Mouse (Mus musculus): ENCODE measurements around the gene Prkca.
A peak's percentile ranks its signal among the peaks of the same experiment; 100 is the strongest.

Gene Prkca

DNA sequence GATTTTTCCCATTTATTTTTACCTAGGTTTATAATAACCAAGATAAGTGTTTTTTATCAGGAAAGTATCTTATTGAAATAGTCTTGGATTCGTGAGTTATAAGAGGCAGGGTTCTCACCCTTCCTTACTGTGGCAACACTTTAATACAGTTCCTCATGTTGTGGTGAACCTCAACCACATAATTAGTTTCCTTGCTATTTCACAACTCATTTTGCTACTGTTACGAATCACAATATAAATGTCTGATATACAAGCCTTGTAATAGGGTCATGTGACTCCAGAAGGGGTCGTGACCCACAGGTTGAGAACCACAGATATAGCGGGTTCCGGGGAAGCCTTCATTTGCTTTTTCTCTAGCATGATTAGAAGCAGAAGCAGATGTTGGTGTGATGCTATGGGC is 275.3 kb downstream of the Prkca start:
- no peak for DNase-seq (ENCODE audit: low spot score in 2 of 2)

DNA sequence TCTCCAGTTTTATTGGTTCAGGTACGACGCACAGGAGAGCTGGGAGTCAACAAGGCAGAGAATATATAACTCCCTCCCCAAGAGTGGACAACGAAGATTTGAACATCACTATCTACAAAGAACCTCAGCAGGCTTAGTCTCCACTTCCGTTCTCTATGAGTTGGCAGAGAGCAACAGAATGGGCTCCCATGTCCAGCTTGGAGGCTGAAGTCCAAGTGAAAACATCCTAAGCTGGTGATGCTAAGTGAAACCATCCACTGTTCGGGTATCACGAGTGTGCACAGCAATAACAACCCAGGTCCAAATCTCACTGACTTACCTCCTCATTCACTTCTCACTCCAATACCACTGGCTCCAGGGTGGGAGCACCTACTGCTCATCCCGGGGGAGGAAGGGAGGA is 276.6 kb downstream of the Prkca start:
- DNase-seq (ENCODE audit: low spot score in 2 of 2), result no peak

DNA sequence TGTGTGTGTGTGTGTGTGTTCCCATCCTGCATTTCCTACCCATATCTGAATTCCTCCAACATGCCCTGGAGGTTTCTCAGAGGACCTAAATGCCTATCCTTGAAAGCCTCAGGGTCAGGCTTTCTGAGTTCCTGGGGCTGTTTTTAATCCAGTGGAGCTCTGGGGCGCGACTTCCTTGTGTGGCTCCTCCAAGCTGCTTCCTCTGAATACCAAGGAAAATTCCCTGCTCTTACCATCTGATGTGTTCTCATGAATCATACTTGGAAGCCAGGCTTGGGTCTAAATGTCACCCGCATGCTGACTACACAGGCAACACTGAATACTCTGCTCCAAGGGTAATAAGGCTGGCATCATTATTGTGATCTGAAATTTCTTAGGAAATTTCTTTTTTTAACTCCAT is 279.3 kb downstream of the Prkca start:
- DNase-seq (ENCODE audit: low spot score in 2 of 2), result no peak

DNA sequence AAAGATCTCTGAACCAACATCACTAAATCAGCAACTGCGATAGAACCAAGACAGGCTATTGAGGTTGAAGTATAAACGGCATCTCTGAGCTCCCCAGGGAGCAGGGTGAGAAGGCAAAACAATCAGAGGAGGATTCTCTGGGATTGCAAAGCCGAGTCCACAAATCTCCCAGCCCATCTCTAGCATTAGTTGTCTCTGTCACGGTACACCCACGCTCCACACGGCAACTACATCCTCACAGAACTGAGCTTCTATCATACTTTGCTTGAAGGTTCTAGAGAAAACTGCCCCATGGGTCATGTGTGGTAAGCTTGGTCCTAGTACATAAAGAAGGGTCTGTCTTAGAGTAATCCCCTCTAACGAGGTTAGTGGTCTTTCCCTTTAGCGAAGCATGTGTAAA is 280.6 kb downstream of the Prkca start:
- no peak for DNase-seq (ENCODE audit: low spot score in 2 of 2)

DNA sequence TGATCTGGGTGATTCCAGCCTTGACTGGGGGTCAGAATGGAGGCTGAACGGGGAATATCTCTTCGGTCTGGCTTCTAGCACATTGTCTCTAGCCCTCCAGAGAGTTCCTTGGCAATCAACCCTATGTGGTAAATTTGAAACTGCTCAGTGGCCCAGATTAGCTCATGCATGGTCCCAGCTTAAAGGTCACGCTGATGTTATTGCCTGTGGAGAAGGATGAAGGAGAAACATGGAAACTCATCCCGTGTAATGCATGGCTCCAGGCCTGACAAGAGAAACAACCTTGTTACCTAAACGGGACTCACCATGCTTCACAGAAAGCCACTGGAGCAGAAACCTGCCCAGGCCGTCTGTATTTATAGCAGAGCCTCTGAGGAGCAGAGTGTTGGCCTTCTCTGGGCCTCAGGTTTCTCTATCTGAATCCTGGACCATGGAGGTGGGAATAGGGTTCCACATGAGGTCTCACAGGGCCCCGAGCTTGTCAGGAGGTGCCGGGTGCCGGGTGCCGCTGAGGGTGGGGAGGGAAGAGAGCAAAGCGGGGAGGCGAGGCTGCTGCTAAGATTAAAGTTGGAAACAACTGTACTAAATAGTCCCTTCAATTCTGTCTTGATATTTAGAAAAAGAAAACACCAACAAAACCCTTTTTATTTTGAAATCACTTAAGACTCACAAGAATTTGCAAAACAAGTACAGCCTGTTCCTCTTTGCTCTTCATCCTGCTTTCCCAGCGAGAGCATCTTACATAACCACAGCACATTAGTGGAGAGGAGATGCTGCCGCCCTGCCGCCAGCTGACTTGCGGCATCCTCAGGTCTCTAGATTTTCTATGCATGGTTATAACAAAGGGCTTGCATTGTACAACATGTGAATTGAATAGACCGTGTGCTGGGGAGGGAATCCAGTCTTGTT is 281.9 kb downstream of the Prkca start:
- no peak for DNase-seq (ENCODE audit: low spot score in 2 of 2)

DNA sequence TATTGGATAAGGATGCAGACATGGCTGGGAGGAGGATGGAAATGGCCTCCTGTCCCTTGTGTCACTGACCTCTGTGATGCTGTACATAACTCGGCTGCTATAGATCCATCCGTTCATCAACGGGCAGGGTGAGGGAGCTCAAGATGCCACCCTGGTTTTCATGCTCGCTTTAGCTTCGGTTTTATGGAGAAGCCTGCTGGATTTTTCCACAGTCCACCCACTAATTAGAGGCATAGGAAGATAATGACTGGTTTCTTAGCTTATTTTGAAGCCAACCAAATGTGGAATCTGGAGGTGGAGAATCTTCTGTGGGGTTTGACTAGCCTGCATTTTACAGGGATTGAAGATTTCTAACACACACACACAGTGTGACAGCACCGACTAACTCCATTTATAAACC is 286.6 kb downstream of the Prkca start:
- no peak for DNase-seq (ENCODE audit: low spot score in 2 of 2)

DNA sequence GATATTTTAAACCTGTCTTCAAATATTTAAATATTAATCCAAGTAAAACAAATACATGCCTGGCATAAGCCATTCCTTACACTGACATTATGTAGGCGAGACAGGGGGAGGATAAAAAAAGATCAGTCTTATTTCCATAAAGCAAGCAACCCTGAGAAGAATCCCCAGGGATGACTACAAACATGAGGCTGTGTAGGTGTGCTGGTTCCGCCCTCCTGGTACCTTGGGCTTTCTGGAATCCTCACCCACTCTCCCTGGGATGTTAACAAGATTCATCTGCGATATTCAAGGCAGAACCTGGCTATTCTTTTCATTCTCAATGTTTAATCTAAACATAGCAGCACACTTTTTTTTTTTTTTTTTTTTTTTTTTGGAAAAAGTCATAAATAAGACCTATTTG is 289.1 kb downstream of the Prkca start:
- no peak for DNase-seq (ENCODE audit: low spot score in 2 of 2)

DNA sequence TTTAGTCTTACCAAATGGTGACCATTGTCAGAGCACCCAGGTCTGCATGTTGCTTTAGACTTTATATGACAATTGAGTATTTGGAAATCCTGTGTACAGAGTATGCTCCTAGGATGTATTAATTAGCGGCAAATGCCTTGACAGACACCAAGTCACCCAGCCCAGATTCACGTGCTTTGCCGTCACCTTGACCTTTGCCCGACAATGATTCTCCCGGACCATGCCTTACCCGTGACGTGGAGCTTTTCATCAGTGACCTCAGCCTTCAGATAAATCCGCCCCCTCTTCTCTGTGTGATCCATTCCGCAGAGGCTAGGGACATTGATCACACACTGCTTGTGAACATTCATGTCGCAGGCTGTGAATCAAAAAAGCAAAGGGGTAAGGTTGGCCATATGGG is 290.0 kb downstream of the Prkca start:
- no peak for DNase-seq (ENCODE audit: low spot score in 2 of 2)

DNA sequence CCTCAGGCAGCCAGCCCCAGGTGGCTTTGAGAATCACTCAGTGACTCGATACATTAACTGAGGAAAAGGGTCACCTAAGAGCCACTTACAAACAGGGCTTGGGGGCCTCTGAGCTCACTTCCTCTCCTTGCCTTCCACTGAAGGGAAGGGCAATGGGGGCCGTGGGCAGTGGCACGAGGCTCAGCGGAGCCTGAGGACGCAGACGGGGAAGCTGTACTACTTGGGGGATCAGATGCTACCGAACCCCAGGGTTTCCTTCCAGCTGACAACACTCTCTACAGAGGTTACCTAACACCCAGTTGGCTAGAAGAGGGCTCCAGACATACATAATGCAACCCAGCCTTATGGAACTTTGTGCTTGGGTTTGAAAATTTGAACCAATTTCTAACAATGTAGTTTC is 302.1 kb downstream of the Prkca start:
- no peak for DNase-seq (ENCODE audit: low spot score in 2 of 2)

DNA sequence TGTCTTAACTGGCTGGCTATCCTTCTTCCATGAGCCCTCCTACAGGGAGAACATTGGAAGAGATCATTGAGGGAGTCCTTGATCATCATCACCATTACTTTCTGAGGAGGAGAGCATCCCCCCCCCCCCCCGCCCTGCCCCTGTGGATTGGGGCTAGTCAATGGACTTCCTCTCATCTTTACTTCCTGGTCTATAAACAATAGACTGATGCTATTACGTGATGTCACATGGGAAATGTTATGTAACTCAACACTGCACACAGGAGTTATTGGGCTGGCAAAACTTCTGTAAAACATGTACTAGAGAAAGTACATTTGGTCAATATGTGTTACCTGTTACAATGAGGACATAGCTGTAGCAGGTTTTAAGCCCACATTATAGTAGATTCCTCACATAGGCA is 302.9 kb downstream of the Prkca start:
- no peak for DNase-seq (ENCODE audit: low spot score in 2 of 2)

DNA sequence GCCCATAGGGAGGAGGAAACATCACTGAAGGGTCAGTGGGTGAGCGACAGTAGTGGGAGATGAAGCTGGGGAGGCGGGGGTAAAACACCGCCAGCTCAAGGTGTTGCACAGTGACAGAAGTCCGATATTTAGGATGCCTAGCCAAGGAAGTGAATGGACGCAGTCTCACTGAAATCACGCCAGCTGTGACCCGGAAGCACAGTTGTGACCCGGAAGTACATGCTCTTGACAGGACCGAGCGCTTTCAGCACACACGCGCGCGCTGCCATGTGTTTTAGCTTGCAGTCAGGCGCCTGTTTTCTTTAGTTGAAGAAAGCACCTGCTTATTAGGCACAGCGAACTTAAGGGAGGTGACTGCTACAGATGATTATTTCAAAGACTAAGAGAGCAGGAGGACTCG is 304.0 kb downstream of the Prkca start:
- DNase-seq (ENCODE audit: low spot score in 2 of 2), result no peak

DNA sequence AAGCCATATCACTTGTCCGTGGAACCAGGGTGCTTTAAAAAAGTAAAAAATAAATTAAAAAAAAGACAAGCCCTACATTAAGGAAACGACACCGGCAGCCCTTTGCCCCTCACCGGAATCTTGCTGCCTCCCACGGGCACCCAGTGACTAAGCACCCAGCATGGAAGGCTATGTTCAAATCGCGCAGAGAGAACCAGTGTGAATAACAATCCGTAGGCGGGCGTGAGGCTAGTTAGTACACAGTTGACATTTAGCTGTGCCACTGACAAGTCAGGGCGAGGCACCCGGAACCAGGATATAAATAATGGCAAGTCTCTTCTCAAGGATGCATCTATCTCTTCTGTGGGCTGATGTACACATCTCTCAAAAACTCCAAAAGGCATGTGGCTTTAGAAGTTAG is 304.7 kb downstream of the Prkca start:
- no peak for DNase-seq (ENCODE audit: low spot score in 2 of 2)

DNA sequence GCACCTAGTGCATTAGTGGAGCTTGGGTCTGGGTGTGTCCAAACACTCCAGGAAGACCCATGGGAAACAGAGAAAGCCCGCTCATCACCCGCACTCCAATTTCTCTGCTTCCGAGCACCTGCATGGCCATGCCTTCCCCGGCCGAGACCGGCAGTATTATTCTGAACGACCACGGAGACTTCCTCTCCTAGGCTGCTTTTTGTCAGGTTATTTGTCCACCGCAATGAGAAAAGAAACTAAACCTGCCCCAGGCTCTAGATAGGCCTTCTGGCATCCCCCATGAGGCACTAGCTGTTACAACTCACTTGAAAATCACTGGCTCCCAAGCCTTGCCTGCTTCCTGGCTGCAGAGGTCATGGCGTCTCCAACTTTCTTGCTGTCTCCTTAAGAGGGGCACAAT is 307.4 kb downstream of the Prkca start:
- DNase-seq (ENCODE audit: low spot score in 2 of 2), result no peak

DNA sequence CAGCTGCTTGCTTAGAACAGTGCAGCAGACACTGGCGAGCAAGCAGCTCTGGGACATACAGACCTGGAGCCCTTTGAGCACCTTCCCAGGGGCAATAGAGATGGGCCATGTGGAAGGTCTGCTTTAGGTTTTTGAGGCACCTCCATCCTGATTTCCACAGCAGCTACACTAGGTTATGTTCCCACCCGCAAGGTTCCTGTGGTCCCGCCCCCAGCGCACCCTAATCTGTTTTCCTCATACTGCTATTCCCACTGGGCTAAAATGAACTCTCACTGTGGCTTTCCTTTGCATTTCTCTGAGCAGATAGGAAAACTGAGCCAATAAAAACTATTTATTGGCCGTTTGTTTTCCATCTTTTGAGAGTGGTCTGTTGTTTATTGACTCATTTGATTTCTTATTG is 308.0 kb downstream of the Prkca start:
- DNase-seq (ENCODE audit: low spot score in 2 of 2), result no peak

DNA sequence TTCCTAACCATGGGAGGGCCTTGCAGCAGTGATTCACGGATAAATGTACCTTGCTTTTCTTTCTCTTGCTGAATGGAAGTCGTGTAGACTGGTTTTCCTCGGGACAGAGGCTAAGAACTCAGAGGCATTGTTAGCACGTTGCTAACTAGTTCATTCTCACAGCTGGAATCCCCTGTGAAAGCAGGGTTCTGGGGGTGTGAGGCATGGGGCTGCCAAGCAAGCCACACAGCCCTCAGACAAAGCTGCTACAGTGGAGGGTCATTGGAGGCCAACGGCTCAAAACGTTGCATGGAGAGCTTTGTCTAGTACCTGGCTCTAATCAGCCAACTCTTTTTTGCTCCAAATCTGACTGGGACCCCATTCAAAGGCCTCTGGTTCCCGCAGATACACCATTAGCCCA is 309.4 kb downstream of the Prkca start:
- no peak for DNase-seq (ENCODE audit: low spot score in 2 of 2)

DNA sequence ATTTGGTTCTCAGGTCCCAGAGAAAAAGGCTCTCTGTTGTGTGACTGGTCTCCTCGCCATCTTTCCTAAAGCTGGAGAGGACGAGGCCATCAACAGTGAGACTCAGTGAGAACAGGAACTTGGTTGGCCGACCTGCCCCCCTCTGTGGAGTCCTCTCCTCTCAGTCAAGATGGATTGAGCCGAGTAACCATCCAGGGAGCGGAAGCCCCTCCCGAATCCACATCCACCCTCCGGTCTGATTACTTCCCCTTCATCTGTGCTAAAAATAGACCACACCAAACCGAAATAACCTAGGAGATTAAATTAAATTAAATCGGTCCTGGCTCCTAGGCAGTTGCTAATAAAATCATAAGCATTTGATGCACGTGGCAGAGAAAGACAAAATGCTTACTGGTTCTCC is 311.2 kb downstream of the Prkca start:
- DNase-seq (ENCODE audit: low spot score in 2 of 2), result no peak

DNA sequence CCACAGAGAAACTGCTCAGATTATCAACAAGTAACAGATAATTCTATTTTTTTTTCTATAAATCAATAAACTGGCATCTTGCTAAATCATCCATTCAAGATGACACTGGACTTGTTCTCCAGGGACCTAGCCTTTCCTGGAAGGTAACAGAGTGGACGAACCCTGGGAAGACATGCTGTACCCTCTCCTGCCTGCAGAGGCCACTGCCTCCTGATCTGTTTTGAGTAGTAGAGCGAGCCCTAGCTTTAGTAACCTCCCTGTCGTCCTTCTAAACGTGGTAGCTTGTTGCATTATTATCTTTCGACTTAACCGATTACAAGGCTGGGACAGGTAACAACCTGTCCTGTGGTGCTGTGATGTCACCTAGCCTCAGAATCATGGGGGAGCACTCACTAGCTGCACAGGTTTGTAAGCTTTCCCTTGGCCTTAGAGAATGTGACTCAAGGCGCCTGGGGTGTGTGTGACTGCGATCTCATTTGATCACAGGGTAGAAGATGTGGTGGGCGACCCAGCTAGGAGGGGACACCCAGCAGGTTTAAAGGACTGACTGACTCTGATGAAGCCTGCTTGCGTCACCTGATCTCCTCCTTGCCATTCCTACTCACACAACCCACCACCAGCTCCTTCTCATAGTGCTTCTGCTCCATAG is 312.6 kb downstream of the Prkca start:
- peak; percentile 57 to 72 for DNase-seq (ENCODE audit: low spot score in 2 of 2)

DNA sequence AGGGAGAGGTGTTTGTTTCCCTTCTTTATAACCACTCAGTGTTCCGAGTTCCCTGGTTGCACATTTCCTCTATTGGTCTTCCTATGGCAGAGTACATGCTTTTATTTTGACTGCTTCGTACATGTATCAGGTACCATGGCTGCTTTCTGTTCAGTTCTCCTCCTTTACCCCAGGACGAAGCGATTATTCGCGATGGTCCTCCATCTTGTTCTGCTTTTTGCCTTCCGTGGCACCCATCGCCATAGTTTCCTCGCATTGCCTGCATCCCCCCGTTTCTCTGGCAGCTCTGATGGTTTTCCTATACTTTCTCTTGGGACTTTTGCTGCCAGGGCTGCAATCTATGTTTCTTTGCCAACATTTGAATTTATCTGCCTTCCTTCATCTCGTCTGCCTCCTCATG is 314.4 kb downstream of the Prkca start:
- no peak for DNase-seq (ENCODE audit: low spot score in 2 of 2)

DNA sequence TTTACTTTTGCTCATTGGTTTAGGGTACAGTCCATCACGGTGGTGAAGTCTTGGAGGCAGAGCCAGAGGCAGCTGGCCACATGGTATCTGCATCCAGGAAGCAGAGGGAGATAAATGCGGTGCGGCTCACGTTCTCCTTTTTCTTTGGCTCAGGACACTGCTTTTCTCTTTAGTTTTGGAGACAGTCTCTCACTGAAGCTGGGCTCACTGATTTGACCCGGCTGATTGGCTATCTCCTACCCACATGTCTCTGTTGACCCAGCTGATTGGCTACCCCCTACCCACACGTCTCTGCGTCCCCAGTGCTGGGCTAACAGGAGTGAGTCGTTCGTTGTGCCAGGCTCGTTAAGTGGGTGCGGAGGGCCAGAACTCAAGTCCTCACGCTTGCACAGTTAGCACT is 315.3 kb downstream of the Prkca start:
- peak in 1 of 2 experiments; percentile 50 for DNase-seq (ENCODE audit: low spot score in 2 of 2)

DNA sequence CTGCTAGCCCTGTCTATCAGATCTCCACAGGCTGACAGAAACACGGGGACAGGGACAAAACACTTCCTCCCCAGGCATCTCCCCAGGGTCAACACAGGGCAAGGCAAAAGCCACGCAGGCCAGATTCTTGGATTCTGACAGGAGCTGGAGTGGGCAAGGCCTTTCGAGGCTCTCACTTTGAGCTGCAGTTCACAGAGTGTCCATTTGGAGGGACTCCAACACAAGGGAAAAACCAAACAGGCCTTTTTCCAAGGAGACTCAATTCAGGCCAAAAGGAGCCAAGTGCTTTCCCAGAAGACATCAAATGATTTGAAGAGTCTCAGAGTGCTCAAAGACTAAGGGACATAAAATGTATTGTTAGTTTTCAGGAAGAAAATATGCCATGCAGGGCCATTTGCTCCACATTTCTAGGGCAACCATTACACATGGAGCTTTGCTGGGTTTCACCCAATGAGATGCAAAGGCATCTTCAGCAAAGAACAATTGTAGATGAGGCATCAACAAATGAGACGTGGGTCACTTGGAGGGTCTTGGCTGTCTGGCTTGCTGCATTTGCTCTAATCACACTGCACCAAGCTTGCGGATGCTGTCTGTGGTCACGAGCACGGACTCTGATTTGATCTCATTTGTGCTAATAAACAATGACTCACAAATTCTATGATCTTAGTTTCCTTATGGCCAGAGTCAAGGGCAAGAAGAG is 317.9 kb downstream of the Prkca start:
- peak; percentile 69 to 70 for DNase-seq (ENCODE audit: low spot score in 2 of 2)

DNA sequence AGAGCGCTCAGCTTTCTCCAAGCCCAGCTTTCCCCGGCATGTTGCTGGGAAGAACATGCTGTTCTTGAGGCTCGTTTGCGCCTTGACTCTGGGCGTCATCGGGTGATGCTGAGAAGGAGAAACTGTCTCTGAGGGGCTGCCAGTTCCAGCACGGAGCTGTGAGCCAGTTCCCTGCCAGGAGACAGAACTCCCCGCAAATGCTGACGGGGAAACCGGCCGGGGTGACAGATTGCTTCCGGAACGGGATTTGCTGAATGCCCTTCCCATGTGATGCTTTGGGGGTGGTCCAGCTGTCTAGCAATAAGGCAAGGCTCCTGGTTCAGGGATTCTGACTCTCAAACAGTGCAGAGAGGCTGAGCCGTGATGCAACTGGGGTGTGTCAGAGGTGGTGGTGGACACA is 320.5 kb downstream of the Prkca start:
- peak; percentile 87 to 90 for DNase-seq (ENCODE audit: low spot score in 2 of 2)

DNA sequence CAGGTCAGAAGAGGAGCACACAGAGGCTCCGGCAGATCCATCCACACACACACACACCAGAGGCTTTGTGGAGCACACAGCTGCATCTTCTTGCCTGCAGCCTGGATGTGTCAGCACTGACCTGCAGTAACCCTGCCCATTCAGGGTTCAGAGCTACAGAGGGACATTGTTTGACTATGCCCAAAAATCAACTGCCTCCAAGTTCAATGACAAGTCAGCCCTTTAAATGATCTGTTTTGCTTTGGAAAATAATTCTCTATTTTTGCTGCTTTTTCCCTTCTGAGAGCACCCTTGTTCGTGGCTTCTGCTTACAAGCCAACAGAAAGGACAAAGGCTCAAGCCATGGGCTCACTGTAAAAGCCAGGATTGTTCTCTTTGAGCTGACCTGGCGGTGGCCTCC is 322.8 kb downstream of the Prkca start:
- DNase-seq (ENCODE audit: low spot score in 2 of 2), result peak in 1 of 2 experiments; percentile 43

DNA sequence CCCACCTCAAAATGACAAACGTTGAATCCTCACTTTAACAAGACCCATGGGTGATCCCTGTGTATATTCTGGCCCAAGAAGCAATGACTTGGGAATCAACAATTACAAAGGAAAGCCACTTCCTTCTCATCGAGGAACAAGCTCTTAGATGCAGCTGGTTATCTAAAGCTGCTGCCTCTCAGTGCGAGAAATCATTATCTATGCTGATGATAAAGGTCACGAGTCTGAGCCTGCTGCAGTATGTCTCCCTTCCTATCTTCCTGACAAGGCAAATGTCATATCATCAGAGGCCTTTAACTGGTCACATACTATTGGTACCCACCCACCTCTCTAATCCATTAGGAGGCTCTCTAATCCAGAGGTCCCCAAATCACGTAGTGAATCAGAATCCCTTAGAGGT is 328.4 kb downstream of the Prkca start:
- DNase-seq (ENCODE audit: low spot score in 2 of 2), result no peak
